Mouse (Mus musculus) adipocyte (in vitro differentiated cells): ENCODE measurements at regions not wholly inside any gene's neighbourhood (a gene's known extent, or its start where the extent isn't known, plus 50 kb on each side); places are given as distances from the start of the nearest gene placed in this dataset.
A peak's percentile ranks its signal among the peaks of the same experiment; 100 is the strongest.

Experiments
- DNase-seq: peaks from one replicate; pipeline ENCODE4 v3.0.0-alpha.2; 2016; ENCODE audit warnings: low spot score

- DNase-seq: no peak
Measured at GRCm38 (mm10) chr10:117896911-117897643, 51.2 kb upstream of the Rap1b start.

- DNase-seq: no peak
Measured at GRCm38 (mm10) chr10:117897766-117898165, 51.9 kb upstream of the Rap1b start.

GRCm38 (mm10) chr10:117898391-117898790 lies 52.6 kb upstream of the Rap1b start:
- DNase-seq: no peak

GRCm38 (mm10) chr10:117899410-117899935 lies 53.6 kb upstream of the Rap1b start:
- DNase-seq: no peak

GRCm38 (mm10) chr10:117905666-117906266 lies 59.9 kb upstream of the Rap1b start:
- DNase-seq: no peak

- no peak for DNase-seq
Measured at GRCm38 (mm10) chr10:117906267-117906811, 60.5 kb upstream of the Rap1b start.

GRCm38 (mm10) chr10:117908079-117908675 lies 62.3 kb upstream of the Rap1b start:
- no peak for DNase-seq

GRCm38 (mm10) chr10:117909155-117909554 lies 63.3 kb upstream of the Rap1b start:
- no peak for DNase-seq

- DNase-seq: peak; percentile 46
Measured at GRCm38 (mm10) chr10:117909811-117910239, 64.0 kb upstream of the Rap1b start.

GRCm38 (mm10) chr10:117910426-117910825 lies 64.6 kb upstream of the Rap1b start:
- DNase-seq: peak; percentile 11

GRCm38 (mm10) chr10:117915011-117915735 lies 69.3 kb upstream of the Rap1b start:
- no peak for DNase-seq

GRCm38 (mm10) chr10:117916280-117916679 lies 70.4 kb upstream of the Rap1b start:
- no peak for DNase-seq

GRCm38 (mm10) chr10:117917870-117918269 lies 72.0 kb upstream of the Rap1b start:
- no peak for DNase-seq

GRCm38 (mm10) chr10:117918616-117919015 lies 72.8 kb upstream of the Rap1b start:
- DNase-seq: no peak

- DNase-seq: no peak
Measured at GRCm38 (mm10) chr10:117919186-117919941, 73.5 kb upstream of the Rap1b start.

- DNase-seq: no peak
Measured at GRCm38 (mm10) chr10:117925186-117925585, 79.4 kb upstream of the Rap1b start.

- no peak for DNase-seq
Measured at GRCm38 (mm10) chr10:117925611-117926555, 80.0 kb upstream of the Rap1b start.

- DNase-seq: no peak
Measured at GRCm38 (mm10) chr10:117928998-117929397, 83.2 kb upstream of the Rap1b start.

GRCm38 (mm10) chr10:117934797-117935196 lies 89.0 kb upstream of the Rap1b start:
- DNase-seq: no peak

- no peak for DNase-seq
Measured at GRCm38 (mm10) chr10:117938717-117939116, 92.9 kb upstream of the Rap1b start.
